In genomic region chr12:108617511-108617910, GRCm38 (mm10) we compare ENCODE assay signal across 16 mouse cellular contexts.
"Had no signal": no experiment of that assay in that cellular context is flagged by ENCODE, and none has a peak within 500 bp of the region (broad histone marks: within the 10 kb centered on the region; RNA-seq: fewer than 3 reads in every experiment).

No protein-coding gene starts in this region.

- H3K9ac ChIP-seq: limb, embryonic 15.5 days; liver, embryonic 12.5 days; lung, embryonic 14.5 days; midbrain, embryonic 12.5 days; neural tube, embryonic 15.5 days had no signal

- H3K4me3 ChIP-seq: limb, embryonic 15.5 days; liver, embryonic 12.5 days; midbrain, embryonic 12.5 days; myocyte; neural tube, embryonic 15.5 days had no signal

- H3K9me3 ChIP-seq: limb, embryonic 15.5 days; liver, embryonic 12.5 days; midbrain, embryonic 12.5 days; neural tube, embryonic 15.5 days had no signal

- H3K36me3 ChIP-seq: limb, embryonic 15.5 days; liver, embryonic 12.5 days; neural tube, embryonic 15.5 days had no signal

- DNase-seq: kidney, postnatal 36 days; layer of hippocampus, adult 9-11 months; layer of hippocampus, postnatal 36 days; lung, embryonic 14.5 days; lung, postnatal 10 days; lung, postnatal 4 days; right cerebral cortex, adult 18-20 months; right cerebral cortex, postnatal 25 days; thymus, adult 18-20 months; thymus, postnatal 14 days had no signal

- H3K27me3 ChIP-seq: limb, embryonic 15.5 days; liver, embryonic 12.5 days; midbrain, embryonic 12.5 days; neural tube, embryonic 15.5 days had no signal

- H3K4me2 ChIP-seq: limb, embryonic 15.5 days; liver, embryonic 12.5 days; lung, embryonic 14.5 days; midbrain, embryonic 12.5 days; neural tube, embryonic 15.5 days had no signal

- H3K27ac ChIP-seq: kidney, postnatal 0 days; limb, embryonic 15.5 days; liver, embryonic 12.5 days; midbrain, embryonic 12.5 days; neural tube, embryonic 15.5 days had no signal

- ATAC-seq: liver, embryonic 12.5 days had no signal
